Mouse (Mus musculus) heart, postnatal 0 days (tissue): ENCODE results near the gene Nfix.

ENCODE experiments used
- CTCF ChIP-seq: IDR thresholded peaks from 2 replicates; pipeline ENCODE4 v1.5.1; 2016; ENCODE audit warnings: antibody characterized with exemption, control low read depth, low read depth
- EP300 ChIP-seq: IDR thresholded peaks from 2 replicates; pipeline ENCODE4 v1.6.1; 2016; ENCODE audit warnings: antibody characterized with exemption, low read depth

GRCm38 (mm10) chr8:84707267-84707883, 92.8 kb downstream of the Nfix start:
- TF ChIP-seq CTCF (no peak), EP300 (no peak)
